Mouse (Mus musculus): ENCODE results near the gene Gm45837. TPM values are rescaled to one million over a fixed set of nuclear protein-coding genes. Genes with fewer than 3 reads are reported as not detected.
"Not testable (repeated sequence)": the region's sequence is repeated elsewhere in the genome, so short reads cannot be mapped to it uniquely, and the experiment has no call there.

The Gm45837 gene
- polyA plus RNA-seq, 2 experiments = not detected

DNA sequence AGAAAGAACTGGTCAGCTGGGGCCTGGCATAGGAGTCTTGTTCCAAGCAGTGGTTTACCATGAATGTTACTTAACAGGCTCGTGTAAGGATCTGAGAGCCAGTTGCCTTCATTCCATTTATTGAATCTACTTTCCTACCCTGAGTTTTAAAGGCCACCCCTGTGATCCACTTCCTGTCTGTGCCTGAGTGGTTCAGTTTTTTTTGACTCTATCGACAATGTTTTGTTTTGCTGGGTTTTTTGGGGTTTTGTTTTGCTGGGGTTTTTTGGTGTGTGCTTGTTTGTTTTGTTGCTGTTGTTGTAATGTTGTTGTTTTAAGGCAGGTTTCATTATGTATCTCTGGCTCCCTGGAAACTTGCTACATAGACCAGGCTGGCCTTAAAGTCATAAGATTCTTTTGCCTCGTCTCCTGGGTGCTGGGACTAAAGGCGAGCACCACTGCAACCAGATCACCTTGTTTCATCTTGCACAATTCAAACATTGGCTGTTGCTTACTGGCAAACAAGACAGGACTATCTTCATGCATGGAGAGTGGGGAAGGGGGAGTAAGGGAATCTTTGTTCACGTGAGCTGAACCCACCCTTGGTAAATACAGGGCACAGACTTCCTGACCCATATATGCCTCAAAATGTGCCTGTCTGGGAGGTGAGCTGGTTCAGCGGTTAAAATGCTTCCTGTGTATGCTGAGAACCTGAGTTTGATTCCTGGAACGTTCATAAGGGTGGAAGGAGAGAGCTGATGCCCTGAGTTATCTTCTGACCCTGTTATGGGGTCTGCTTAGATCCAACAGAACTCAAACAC, 140.2 kb downstream of the Gm45837 start:
- Histone ChIP-seq H3K27ac (no peak overlapping the region), H3K4me2 (ENCODE audit: low read depth) (no peak overlapping the region), H3K4me3 (ENCODE audit: insufficient read depth in 1 of 2, low read depth in 2 of 2, low read length in 2 of 2) (no peak overlapping the region), H3K36me3 (replicated peaks; ENCODE audit: control insufficient read depth, insufficient read depth, low read depth) (no peaks in the 10 kb centered on the region), H3K9me3 (ENCODE audit: control insufficient read depth, low read length) (no peaks in the 10 kb centered on the region), H3K4me1 (replicated peaks; ENCODE audit: control insufficient read depth in 2 of 2, insufficient read depth in 2 of 2, low read length in 1 of 2) (peaks cover 0 to 4% of the 10 kb centered on the region in 2 experiments; a peak in 1 of 4 replicates), H3K9ac (replicated peaks) (no peak overlapping the region), H3K27me3 (ENCODE audit: control insufficient read depth, insufficient read depth, low read length) (no peaks in the 10 kb centered on the region)
- WGBS (ENCODE audit: insufficient replicate concordance) = 34% methylated on average over 7 of the region's 7 CpGs
- ATAC-seq (ENCODE audit: insufficient read depth) (no peak), DNase-seq (ENCODE audit: low read depth in 3 of 3, low spot score in 3 of 3) (no peak)
- TF ChIP-seq EP300 (IDR thresholded peaks at IDR 0.05; ENCODE audit: low read depth) (no peak), CTCF (IDR thresholded peaks at IDR 0.05; ENCODE audit: low read depth) (no peak)

DNA sequence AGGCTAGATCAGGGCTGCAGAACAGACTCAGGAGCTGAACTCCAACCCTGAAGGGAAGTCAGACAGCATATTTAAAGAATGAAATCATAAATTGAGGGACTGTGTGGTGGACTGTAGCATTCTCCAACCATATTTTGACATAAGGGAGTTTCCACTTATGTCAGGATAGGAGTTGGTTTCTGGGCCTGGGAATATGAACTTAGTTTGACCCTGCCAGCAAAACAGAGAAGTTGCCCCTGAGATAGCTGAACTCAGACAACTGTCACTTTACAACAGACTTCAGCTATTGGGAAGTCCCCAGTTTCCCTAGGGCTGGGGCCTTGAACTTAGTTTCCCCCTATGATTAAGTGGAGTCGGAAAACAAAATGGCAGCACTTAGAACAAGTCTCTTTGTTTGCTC, 140.8 kb downstream of the Gm45837 start:
- ATAC-seq (ENCODE audit: insufficient read depth) = no peak
- no peak overlapping the region for H3K4me3 ChIP-seq (ENCODE audit: insufficient read depth in 1 of 2, low read depth in 2 of 2, low read length in 2 of 2)
- H3K27ac ChIP-seq = no peak overlapping the region
- peaks cover 0 to 4% of the 10 kb centered on the region in 2 experiments; a peak in 1 of 4 replicates for H3K4me1 ChIP-seq (replicated peaks; ENCODE audit: control insufficient read depth in 2 of 2, insufficient read depth in 2 of 2, low read length in 1 of 2)
- H3K9me3 ChIP-seq (ENCODE audit: control insufficient read depth, low read length) = no peaks in the 10 kb centered on the region
- no peaks in the 10 kb centered on the region for H3K36me3 ChIP-seq (replicated peaks; ENCODE audit: control insufficient read depth, insufficient read depth, low read depth)
- DNase-seq (ENCODE audit: low read depth in 3 of 3, low spot score in 3 of 3) = no peak
- no peak overlapping the region for H3K9ac ChIP-seq (replicated peaks)
- H3K27me3 ChIP-seq (ENCODE audit: control insufficient read depth, insufficient read depth, low read length) = no peaks in the 10 kb centered on the region
- no peak overlapping the region for H3K4me2 ChIP-seq (ENCODE audit: low read depth)
- TF ChIP-seq CTCF (IDR thresholded peaks at IDR 0.05; ENCODE audit: low read depth) = no peak
- no peak for TF ChIP-seq EP300 (IDR thresholded peaks at IDR 0.05; ENCODE audit: low read depth)
- WGBS (ENCODE audit: insufficient replicate concordance) = 64% methylated on average over 1 of the region's 1 CpGs

DNA sequence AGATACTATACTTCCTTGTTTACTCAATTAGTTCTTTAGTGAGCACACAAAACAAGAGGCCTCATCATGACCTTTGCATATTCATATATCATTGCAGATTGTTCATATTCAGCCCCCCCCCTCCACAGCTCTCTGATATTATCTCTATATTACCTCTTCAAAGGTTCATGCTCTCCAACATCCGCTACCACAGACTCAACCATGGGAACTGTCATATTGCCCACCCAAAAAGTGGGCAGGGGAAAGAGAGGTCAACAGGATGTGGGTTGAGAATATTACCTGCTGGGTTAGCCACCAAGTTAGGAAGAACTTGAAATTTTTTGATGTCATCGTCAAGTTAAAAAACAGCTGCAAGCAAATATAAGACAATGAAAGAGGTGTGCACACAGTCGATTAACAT, 144.8 kb downstream of the Gm45837 start:
- H3K27me3 ChIP-seq (ENCODE audit: control insufficient read depth, insufficient read depth, low read length); DNase-seq (ENCODE audit: low read depth in 3 of 3, low spot score in 3 of 3); H3K4me3 ChIP-seq (ENCODE audit: insufficient read depth in 1 of 2, low read depth in 2 of 2, low read length in 2 of 2); H3K9ac ChIP-seq (replicated peaks); H3K4me1 ChIP-seq (replicated peaks; ENCODE audit: control insufficient read depth in 2 of 2, insufficient read depth in 2 of 2, low read length in 1 of 2); ATAC-seq (ENCODE audit: insufficient read depth); H3K27ac ChIP-seq; H3K4me2 ChIP-seq (ENCODE audit: low read depth); H3K9me3 ChIP-seq (ENCODE audit: control insufficient read depth, low read length); H3K36me3 ChIP-seq (replicated peaks; ENCODE audit: control insufficient read depth, insufficient read depth, low read depth): not testable (repeated sequence)
- WGBS (ENCODE audit: insufficient replicate concordance) = 56% methylated on average over 3 of the region's 3 CpGs

DNA sequence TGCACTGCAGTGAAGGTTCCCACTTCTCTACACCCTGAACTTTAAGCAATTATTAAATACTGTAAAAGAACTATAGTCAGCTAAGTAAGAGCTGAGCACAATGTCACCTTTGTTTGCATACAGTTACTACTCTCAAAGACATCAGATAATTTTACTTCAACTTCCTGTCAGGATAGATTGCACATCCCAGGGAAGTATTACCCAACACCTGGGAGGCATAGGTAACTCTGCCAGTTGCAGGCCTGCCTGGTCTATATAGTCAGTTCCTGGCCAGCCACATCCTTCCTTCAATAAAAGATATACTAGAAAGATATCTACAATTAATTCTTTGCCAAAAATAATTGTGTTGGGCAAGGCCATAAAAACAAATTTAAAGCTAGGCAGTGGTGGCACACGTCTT, 146.7 kb downstream of the Gm45837 start:
- no peak overlapping the region for H3K4me2 ChIP-seq (ENCODE audit: low read depth)
- no peak overlapping the region for H3K9ac ChIP-seq (replicated peaks)
- H3K4me3 ChIP-seq (ENCODE audit: insufficient read depth in 1 of 2, low read depth in 2 of 2, low read length in 2 of 2) = no peak overlapping the region
- no peak for TF ChIP-seq CTCF (IDR thresholded peaks at IDR 0.05; ENCODE audit: low read depth)
- no peak for TF ChIP-seq EP300 (IDR thresholded peaks at IDR 0.05; ENCODE audit: low read depth)
- H3K4me1 ChIP-seq (replicated peaks; ENCODE audit: control insufficient read depth in 2 of 2, insufficient read depth in 2 of 2, low read length in 1 of 2) = no peaks in the 10 kb centered on the region
- 42% methylated on average over 1 of the region's 1 CpGs for WGBS (ENCODE audit: insufficient replicate concordance)
- DNase-seq (ENCODE audit: low read depth in 3 of 3, low spot score in 3 of 3) (no peak), ATAC-seq (ENCODE audit: insufficient read depth) (no peak)
- no peaks in the 10 kb centered on the region for H3K27me3 ChIP-seq (ENCODE audit: control insufficient read depth, insufficient read depth, low read length)
- H3K36me3 ChIP-seq (replicated peaks; ENCODE audit: control insufficient read depth, insufficient read depth, low read depth) = no peaks in the 10 kb centered on the region
- no peak overlapping the region for H3K27ac ChIP-seq
- H3K9me3 ChIP-seq (ENCODE audit: control insufficient read depth, low read length) = no peaks in the 10 kb centered on the region

DNA sequence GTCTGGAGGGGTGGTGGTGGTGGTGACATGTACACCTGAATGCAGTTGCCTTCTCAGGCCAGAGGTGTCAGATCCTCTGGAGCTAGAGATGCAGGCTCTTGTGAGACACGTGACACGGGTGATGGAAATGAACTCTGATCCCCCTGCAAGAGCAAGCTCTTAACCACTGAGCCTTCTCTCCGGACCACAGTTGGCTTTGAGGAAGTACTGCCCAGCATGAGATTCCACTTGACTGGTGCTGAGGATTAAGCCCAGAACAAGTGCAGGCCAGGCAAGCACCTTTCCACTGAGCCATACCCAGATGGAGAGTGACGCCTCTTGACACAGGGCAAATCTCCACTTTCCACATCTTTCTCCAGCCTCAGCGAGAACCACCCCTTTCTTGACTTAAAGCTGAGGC, 148.7 kb downstream of the Gm45837 start:
- not testable (repeated sequence) for ATAC-seq (ENCODE audit: insufficient read depth); H3K4me3 ChIP-seq (ENCODE audit: insufficient read depth in 1 of 2, low read depth in 2 of 2, low read length in 2 of 2); H3K36me3 ChIP-seq (replicated peaks; ENCODE audit: control insufficient read depth, insufficient read depth, low read depth); H3K9ac ChIP-seq (replicated peaks); DNase-seq (ENCODE audit: low read depth in 3 of 3, low spot score in 3 of 3); H3K27me3 ChIP-seq (ENCODE audit: control insufficient read depth, insufficient read depth, low read length); H3K9me3 ChIP-seq (ENCODE audit: control insufficient read depth, low read length); H3K4me1 ChIP-seq (replicated peaks; ENCODE audit: control insufficient read depth in 2 of 2, insufficient read depth in 2 of 2, low read length in 1 of 2); H3K4me2 ChIP-seq (ENCODE audit: low read depth); H3K27ac ChIP-seq
- WGBS (ENCODE audit: insufficient replicate concordance) = 44% methylated on average over 5 of the region's 5 CpGs

MicroRNA genes within 50 kb of the gene (microRNA counts, 519-probe panel; counts per million panel counts)
- microRNA mmu-miR-139-3p = 69.9 counts per million
- 69.9 counts per million for microRNA mmu-miR-139-5p

Small RNA genes lying within 50 kb of the gene (microRNA-seq; reads per million reads assigned to microRNA genes)
- 3,971 reads per million, percentile 85 among the genes with 10 or more reads in this experiment for gene Mir139

Other genes starting within 250 kb of the Gm45837 start
- 3.1 and 3.5 TPM in 2 replicates for gene Atg16l2, start 108.6 kb upstream of the Gm45837 start, polyA plus RNA-seq (2012; rRNA removed)
- gene Atg16l2, start 108.6 kb upstream of the Gm45837 start, polyA plus RNA-seq (2014; fragmentation: Nextera tagmentation; extraction: Ambion mirVana) = 1.3 and 1.8 TPM in 2 replicates
- 71.0 and 71.8 TPM in 2 replicates for gene Stard10, start 93.8 kb upstream of the Gm45837 start, polyA plus RNA-seq (2012; rRNA removed)
- 98.2 and 102 TPM in 2 replicates for gene Stard10, start 93.8 kb upstream of the Gm45837 start, polyA plus RNA-seq (2014; fragmentation: Nextera tagmentation; extraction: Ambion mirVana)
- 13.3 and 13.7 TPM in 2 replicates for gene Arap1, start 62.8 kb upstream of the Gm45837 start, polyA plus RNA-seq (2012; rRNA removed)
- 12.9 and 13.9 TPM in 2 replicates for gene Arap1, start 62.8 kb upstream of the Gm45837 start, polyA plus RNA-seq (2014; fragmentation: Nextera tagmentation; extraction: Ambion mirVana)
- gene Pde2a, start 10.8 kb downstream of the Gm45837 start, polyA plus RNA-seq (2012; rRNA removed) = 3.0 and 3.2 TPM in 2 replicates
- gene Pde2a, start 10.8 kb downstream of the Gm45837 start, polyA plus RNA-seq (2014; fragmentation: Nextera tagmentation; extraction: Ambion mirVana) = 2.5 and 6.6 TPM in 2 replicates
- gene Art2b, start 174.7 kb downstream of the Gm45837 start, polyA plus RNA-seq (2012; rRNA removed) = 0.05 and 0.07 TPM in 2 replicates
- gene Art2b, start 174.7 kb downstream of the Gm45837 start, polyA plus RNA-seq (2014; fragmentation: Nextera tagmentation; extraction: Ambion mirVana) = not detected in 2 replicates

Measured in liver, embryonic 14.5 days (tissue).